Mouse (Mus musculus) megakaryocyte, embryonic 14.5 days (primary cell): ENCODE data around the gene Etl4. TPM values are rescaled to one million over a fixed set of nuclear protein-coding genes. Genes with fewer than 3 reads are reported as not detected.
"Not testable (repeated sequence)": the region's sequence is repeated elsewhere in the genome, so short reads cannot be mapped to it uniquely, and the experiment has no call there.

Experiments
- H3K27me3 ChIP-seq: replicated peaks from 2 replicates; pipeline ENCODE3; 2012; ENCODE audit warnings: inconsistent platforms
- H3K36me3 ChIP-seq: replicated peaks from 2 replicates; pipeline ENCODE3; 2012; ENCODE audit warnings: low read length, inconsistent platforms, mixed read lengths
- H3K4me1 ChIP-seq: 2 replicates; pipeline ENCODE4 v1.6.1; 2012; ENCODE audit warnings: inconsistent platforms
- H3K4me3 ChIP-seq: replicated peaks from 2 replicates; pipeline ENCODE3; 2012; ENCODE audit warnings: moderate library complexity, mild to moderate bottlenecking, inconsistent platforms
- H3K9me3 ChIP-seq: 2 replicates; pipeline ENCODE4 v1.6.1; 2012; ENCODE audit warnings: inconsistent platforms
- FLI1 ChIP-seq: IDR thresholded peaks from 2 replicates; pipeline ENCODE4 v1.6.1; 2012; ENCODE audit warnings: low read length, inconsistent platforms, mixed read lengths
- GATA1 ChIP-seq: IDR thresholded peaks from 3 replicates; pipeline ENCODE4 v1.6.1; 2012; ENCODE audit warnings: mixed read lengths, low read length, inconsistent platforms, borderline replicate concordance
- polyA plus RNA-seq: library from polyadenylated mRNA; stranded (reverse); fragments of >175 nt; gene quantifications from 2 replicates; pipeline ENCODE4 v1.2.3, GENCODE M21; 2012; ENCODE audit warnings: low replicate concordance; ENCODE audit not compliant: insufficient read depth

Gene Etl4
- polyA plus RNA-seq, 1 experiment: 0.12 TPM

DNA sequence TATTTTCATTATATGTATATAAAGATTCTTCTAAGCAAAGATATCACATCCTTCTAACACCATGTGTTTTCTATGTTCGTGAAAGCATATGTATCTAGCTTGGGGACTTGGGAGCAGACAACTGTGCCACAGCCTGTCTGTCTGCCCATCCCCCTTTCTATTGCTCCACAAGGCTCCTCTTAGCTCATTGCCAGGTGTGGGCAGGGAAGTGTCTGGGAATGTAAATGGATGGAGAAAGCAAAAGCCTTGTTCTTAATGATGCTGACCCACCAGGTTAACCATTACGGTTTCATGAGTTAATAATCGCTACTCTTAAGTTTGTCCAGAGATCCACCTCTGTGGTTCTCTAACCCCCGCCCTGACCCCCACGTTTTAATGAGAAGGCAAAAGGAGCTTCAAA lies 439.7 kb downstream of the Etl4 start:
- H3K36me3 ChIP-seq: no peaks in the 10 kb centered on the region
- H3K4me3 ChIP-seq: no peak overlapping the region
- TF ChIP-seq GATA1 (no peak), FLI1 (no peak)
- H3K4me1 ChIP-seq: no peaks in the 10 kb centered on the region
- no peaks in the 10 kb centered on the region for H3K27me3 ChIP-seq
- no peaks in the 10 kb centered on the region for H3K9me3 ChIP-seq

DNA sequence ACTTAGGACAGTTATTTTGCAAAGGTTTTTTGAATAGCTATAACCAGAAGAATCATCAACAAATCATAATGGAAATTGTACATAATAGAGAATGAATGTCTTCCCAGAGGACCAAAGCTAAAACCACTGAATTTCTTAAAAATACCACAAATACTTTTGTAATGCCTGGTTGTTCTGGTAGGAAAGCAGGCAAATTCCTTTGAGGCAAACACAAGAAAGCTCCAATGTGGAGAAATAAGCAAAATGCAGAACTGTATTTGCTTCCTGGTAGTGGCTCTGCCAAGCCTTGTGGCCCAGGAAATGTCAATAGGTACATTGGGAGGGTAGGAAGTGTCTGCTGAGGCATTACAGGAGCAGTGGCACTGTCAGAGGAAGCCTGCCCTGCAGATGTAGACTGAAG lies 443.2 kb downstream of the Etl4 start:
- H3K9me3 ChIP-seq: peaks cover 6% of the 10 kb centered on the region; the same call in 1 of the 2 replicates
- TF ChIP-seq FLI1 (no peak), GATA1 (no peak)
- H3K27me3 ChIP-seq: no peaks in the 10 kb centered on the region
- H3K4me3 ChIP-seq: no peak overlapping the region
- no peaks in the 10 kb centered on the region for H3K4me1 ChIP-seq
- no peaks in the 10 kb centered on the region for H3K36me3 ChIP-seq

- Histone ChIP-seq H3K4me1 (no peaks in the 10 kb centered on the region), H3K27me3 (no peaks in the 10 kb centered on the region), H3K4me3 (no peak overlapping the region), H3K36me3 (no peaks in the 10 kb centered on the region), H3K9me3 (peaks cover 10% of the 10 kb centered on the region; the same call in 1 of the 2 replicates)
- TF ChIP-seq FLI1 (no peak), GATA1 (no peak)
Observed at GRCm38 (mm10) chr2:20377026-20377425, 467.4 kb downstream of the Etl4 start.

- not testable (repeated sequence) for H3K4me3 ChIP-seq, H3K4me1 ChIP-seq, H3K9me3 ChIP-seq, H3K27me3 ChIP-seq, H3K36me3 ChIP-seq
Observed at GRCm38 (mm10) chr2:20380874-20381273, 471.3 kb downstream of the Etl4 start.

DNA sequence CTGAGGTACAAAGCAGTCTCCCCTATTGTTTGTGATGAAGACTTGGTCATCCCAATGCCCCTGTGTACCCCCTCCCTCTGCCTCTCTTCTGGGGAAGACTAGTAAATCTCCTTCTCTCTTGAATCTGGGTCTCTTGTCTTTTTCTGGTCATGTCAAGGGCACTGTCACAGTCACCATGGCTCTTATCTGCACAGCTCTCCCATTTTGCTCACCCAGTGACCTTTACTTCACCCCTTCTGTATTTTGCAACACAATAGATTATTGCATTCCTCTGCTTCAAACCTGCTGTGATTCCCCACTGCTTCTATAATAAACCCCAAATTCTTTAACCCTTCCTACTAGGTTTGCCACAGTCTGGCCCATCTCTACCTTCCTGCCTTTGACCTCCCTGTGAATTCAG lies 484.5 kb downstream of the Etl4 start:
- TF ChIP-seq FLI1 (no peak), GATA1 (no peak)
- H3K36me3 ChIP-seq: no peaks in the 10 kb centered on the region
- no peaks in the 10 kb centered on the region for H3K27me3 ChIP-seq
- no peak overlapping the region for H3K4me3 ChIP-seq
- H3K9me3 ChIP-seq: peaks cover 23% of the 10 kb centered on the region
- H3K4me1 ChIP-seq: no peaks in the 10 kb centered on the region

- no peaks in the 10 kb centered on the region for H3K4me1 ChIP-seq
- no peak overlapping the region for H3K4me3 ChIP-seq
- peaks cover 23% of the 10 kb centered on the region for H3K9me3 ChIP-seq
- no peaks in the 10 kb centered on the region for H3K36me3 ChIP-seq
- TF ChIP-seq GATA1 (no peak), FLI1 (no peak)
- H3K27me3 ChIP-seq: no peaks in the 10 kb centered on the region
Observed at GRCm38 (mm10) chr2:20396978-20397377, 487.4 kb downstream of the Etl4 start.

DNA sequence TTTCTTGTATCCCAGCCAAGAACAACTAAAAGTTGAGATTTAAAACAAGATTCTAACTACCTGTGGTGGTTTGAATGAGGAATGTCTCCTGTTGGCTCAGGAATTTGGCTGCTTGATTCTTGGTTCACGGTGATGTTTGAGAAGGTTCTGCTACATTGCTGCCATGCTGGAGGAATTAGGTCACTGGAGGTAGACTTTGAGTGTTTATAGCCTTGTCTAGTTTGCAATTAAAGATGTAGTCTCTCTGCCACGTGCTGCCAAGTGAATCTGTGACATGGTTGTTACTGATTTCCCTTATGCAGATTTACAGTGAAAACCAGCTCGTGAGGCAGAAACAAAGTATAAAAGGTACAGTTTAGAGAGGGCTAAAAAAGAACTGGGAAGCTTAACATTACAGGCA lies 491.0 kb downstream of the Etl4 start:
- Histone ChIP-seq H3K36me3 (no peaks in the 10 kb centered on the region), H3K9me3 (peaks cover 23% of the 10 kb centered on the region), H3K4me1 (no peaks in the 10 kb centered on the region), H3K27me3 (no peaks in the 10 kb centered on the region), H3K4me3 (no peak overlapping the region)
- TF ChIP-seq GATA1 (no peak), FLI1 (no peak)

GRCm38 (mm10) chr2:20404395-20404794 lies 494.8 kb downstream of the Etl4 start:
- H3K4me3 ChIP-seq: no peak overlapping the region
- TF ChIP-seq GATA1: no peak
- no peak for TF ChIP-seq FLI1
- H3K9me3 ChIP-seq: peaks cover 8% of the 10 kb centered on the region; the same call in 1 of the 2 replicates
- no peaks in the 10 kb centered on the region for H3K27me3 ChIP-seq
- no peaks in the 10 kb centered on the region for H3K4me1 ChIP-seq
- H3K36me3 ChIP-seq: no peaks in the 10 kb centered on the region

GRCm38 (mm10) chr2:20407101-20407500 lies 497.5 kb downstream of the Etl4 start:
- Histone ChIP-seq H3K4me3 (no peak overlapping the region), H3K4me1 (no peaks in the 10 kb centered on the region), H3K36me3 (no peaks in the 10 kb centered on the region), H3K9me3 (peaks cover 8% of the 10 kb centered on the region; the same call in 1 of the 2 replicates), H3K27me3 (no peaks in the 10 kb centered on the region)
- TF ChIP-seq GATA1: no peak
- no peak for TF ChIP-seq FLI1

GRCm38 (mm10) chr2:20414856-20415255 lies 505.3 kb downstream of the Etl4 start:
- Histone ChIP-seq H3K27me3 (no peaks in the 10 kb centered on the region), H3K4me1 (no peaks in the 10 kb centered on the region)

More at GRCm38 (mm10) chr2:20414856-20415255, 505.3 kb downstream of the Etl4 start:
- no peak for TF ChIP-seq FLI1
- no peak for TF ChIP-seq GATA1
- H3K4me3 ChIP-seq: no peak overlapping the region
- no peaks in the 10 kb centered on the region for H3K36me3 ChIP-seq
- no peaks in the 10 kb centered on the region for H3K9me3 ChIP-seq
